Mouse (Mus musculus) midbrain, embryonic 11.5 days (tissue): ENCODE data around the gene Dnaja2. TPM values are rescaled to one million over a fixed set of nuclear protein-coding genes. Genes with fewer than 3 reads are reported as not detected.

Experiments
- ATAC-seq: fragments of 200-750 bp; cut with Nextera tagmentation; 2 replicates; pipeline ENCODE4 v1.8.0; 2017; ENCODE audit warnings: moderate TSS enrichment, moderate library complexity; ENCODE audit not compliant: low FRiP score
- DNase-seq: peaks from one replicate; pipeline ENCODE4 v3.0.0; 2015; ENCODE audit warnings: low spot score; ENCODE audit errors: missing footprints
- H3K27ac ChIP-seq: fragments of 300-500 bp; sonication (generic); 2 replicates; pipeline ENCODE4 v1.5.1; 2014; ENCODE audit warnings: low read depth, low read length
- H3K27me3 ChIP-seq: fragments of 300-500 bp; sonication (generic); 2 replicates; pipeline ENCODE4 v1.6.1; 2014; ENCODE audit warnings: mild to moderate bottlenecking, low read length, moderate library complexity, mixed read lengths; ENCODE audit not compliant: control insufficient read depth, insufficient read depth
- H3K36me3 ChIP-seq: fragments of 300-500 bp; sonication (generic); 2 replicates; pipeline ENCODE4 v1.6.1; 2014; ENCODE audit warnings: mild to moderate bottlenecking, low read length, moderate library complexity, mixed read lengths; ENCODE audit not compliant: control insufficient read depth, insufficient read depth
- H3K4me1 ChIP-seq: fragments of 300-500 bp; sonication (generic); 2 replicates; pipeline ENCODE4 v1.6.1; 2014; ENCODE audit warnings: low read length; ENCODE audit not compliant: control insufficient read depth, insufficient read depth
- H3K4me2 ChIP-seq: fragments of 300-500 bp; sonication (generic); 2 replicates; pipeline ENCODE4 v1.6.1; 2014; ENCODE audit warnings: mild to moderate bottlenecking, moderate library complexity
- H3K4me3 ChIP-seq: fragments of 300-500 bp; sonication (generic); 2 replicates; pipeline ENCODE4 v1.5.1; 2014; ENCODE audit warnings: low read depth, low read length
- H3K9ac ChIP-seq: fragments of 300-500 bp; sonication (generic); 2 replicates; pipeline ENCODE4 v1.6.1; 2014; ENCODE audit warnings: low read length
- H3K9me3 ChIP-seq: fragments of 300-500 bp; sonication (generic); 2 replicates; pipeline ENCODE4 v1.6.1; 2016; ENCODE audit warnings: low read length; ENCODE audit not compliant: control insufficient read depth
- WGBS: fragments of 180-500 bp; shearing (Covaris S2); extraction: QIAGEN DNeasy Blood & Tissue Kit; methylation state at CpG from one replicate; pipeline ENCODE4 v1.1.7; 2014; 5-methylcytosine and 5-hydroxymethylcytosine counted together
- polyA plus RNA-seq: library from polyadenylated mRNA; unstranded; fragments of >200 nt; fragmentation: Nextera tagmentation; extraction: Ambion mirVana; gene quantifications from 2 replicates; pipeline ENCODE4 v1.2.1, GENCODE M21; 2014

The Dnaja2 gene
- polyA plus RNA-seq, 1 experiment from 2014 or later, result 201 TPM

DNA sequence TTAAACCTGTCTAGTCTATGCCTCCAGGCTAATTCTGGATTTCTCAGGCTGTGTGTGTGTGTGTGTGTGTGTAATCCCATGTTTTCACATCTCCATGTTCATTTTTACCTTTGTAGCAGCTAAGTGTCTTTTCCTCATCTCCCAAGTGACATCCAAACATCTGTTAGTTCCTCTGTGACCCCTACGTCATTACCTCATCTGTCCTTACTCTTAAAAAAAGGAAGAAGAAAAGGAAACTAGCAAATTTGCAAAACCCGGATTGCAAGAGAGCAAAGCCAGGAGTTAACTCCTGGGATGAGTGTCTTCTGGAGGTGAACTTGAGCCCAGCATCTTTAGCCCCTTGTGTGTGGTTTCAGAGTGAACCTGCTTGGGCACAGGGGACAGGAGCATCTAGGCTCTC, 52.8 kb downstream of the Dnaja2 start:
- 73% methylated on average over 2 of the region's 2 CpGs for WGBS

DNA sequence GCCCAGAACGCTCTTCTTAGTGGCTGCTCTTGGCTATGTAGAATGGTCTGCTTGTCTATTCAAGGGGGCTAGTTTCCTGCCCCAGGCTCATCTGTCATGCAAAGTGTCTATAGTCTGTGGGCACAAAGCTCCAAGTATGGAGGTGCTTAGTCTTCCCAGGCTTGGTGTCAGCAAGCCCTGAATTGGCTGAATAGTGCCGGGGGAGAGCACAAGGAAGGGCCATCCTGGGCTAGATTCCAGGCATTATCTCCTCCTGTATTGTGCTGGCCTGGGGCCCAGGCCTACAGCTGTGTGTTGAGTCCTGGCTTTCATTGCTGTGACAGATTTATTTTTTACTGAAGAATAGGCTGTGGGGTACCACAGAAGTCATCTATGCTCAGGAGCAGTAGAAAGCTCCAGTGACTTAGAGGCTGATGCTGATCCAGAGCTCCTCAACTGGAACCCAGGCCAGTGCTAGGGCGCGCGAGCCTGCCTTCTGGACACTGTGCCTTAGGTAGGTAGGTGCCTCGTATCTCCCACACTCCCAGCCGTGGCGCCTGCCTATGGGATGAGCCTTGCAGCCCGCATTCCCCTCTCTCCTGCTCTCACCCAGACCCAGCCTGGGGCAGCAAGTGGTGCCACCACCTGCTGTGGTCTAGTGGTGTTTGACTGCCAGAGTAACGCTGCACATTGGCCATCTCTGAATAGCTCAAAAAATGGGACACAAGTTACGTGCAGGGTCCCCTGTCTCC, 54.0 kb downstream of the Dnaja2 start:
- WGBS, result 79% methylated on average over 11 of the region's 11 CpGs
- no peak overlapping the region for H3K9ac ChIP-seq
- DNase-seq (no peak), ATAC-seq (no peak)
- H3K4me2 ChIP-seq, result no peak overlapping the region
- peaks cover 2% of the 10 kb centered on the region; the same call in 1 of the 2 replicates for H3K36me3 ChIP-seq
- H3K27me3 ChIP-seq, result no peaks in the 10 kb centered on the region
- H3K4me3 ChIP-seq, result no peak overlapping the region
- H3K4me1 ChIP-seq, result no peaks in the 10 kb centered on the region; the same call in 1 of the 2 replicates
- H3K9me3 ChIP-seq, result no peaks in the 10 kb centered on the region
- no peak overlapping the region for H3K27ac ChIP-seq

More for the DNA sequence above, 52.8 kb downstream of the Dnaja2 start:
- Histone ChIP-seq H3K27me3 (no peaks in the 10 kb centered on the region), H3K4me3 (no peak overlapping the region), H3K9me3 (no peaks in the 10 kb centered on the region), H3K9ac (no peak overlapping the region), H3K36me3 (peaks cover 2% of the 10 kb centered on the region; the same call in 1 of the 2 replicates), H3K4me2 (no peak overlapping the region), H3K27ac (no peak overlapping the region), H3K4me1 (no peaks in the 10 kb centered on the region; the same call in 1 of the 2 replicates)
- DNase-seq (no peak), ATAC-seq (no peak)

DNA sequence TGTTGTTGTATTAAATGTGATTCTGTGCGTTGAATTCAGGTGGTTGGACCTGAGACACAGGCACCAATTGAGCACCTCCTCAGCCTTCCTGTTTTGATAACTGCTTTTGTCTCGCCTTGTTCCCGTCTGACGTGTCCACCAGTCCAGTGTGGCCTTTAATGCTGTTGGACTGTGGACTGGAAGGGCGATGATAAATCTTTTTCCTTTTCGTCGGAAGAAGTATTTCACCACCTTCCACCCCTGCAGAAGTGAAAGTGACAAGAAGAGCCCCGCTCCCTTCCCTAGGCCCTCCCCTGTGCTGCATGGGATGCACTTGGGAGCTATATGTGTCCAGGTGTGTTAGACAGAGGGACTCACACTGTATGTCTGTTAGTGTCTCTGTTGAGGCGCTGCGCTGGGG, 54.7 kb downstream of the Dnaja2 start:
- peak; percentile 60 for DNase-seq
- Histone ChIP-seq H3K9ac (no peak overlapping the region), H3K9me3 (no peaks in the 10 kb centered on the region), H3K36me3 (peaks cover 2% of the 10 kb centered on the region; the same call in 1 of the 2 replicates), H3K4me3 (no peak overlapping the region), H3K27me3 (no peaks in the 10 kb centered on the region), H3K4me2 (no peak overlapping the region), H3K4me1 (no peaks in the 10 kb centered on the region; the same call in 1 of the 2 replicates), H3K27ac (no peak overlapping the region)
- no peak for ATAC-seq
- WGBS, result 93% methylated on average over 10 of the region's 10 CpGs

DNA sequence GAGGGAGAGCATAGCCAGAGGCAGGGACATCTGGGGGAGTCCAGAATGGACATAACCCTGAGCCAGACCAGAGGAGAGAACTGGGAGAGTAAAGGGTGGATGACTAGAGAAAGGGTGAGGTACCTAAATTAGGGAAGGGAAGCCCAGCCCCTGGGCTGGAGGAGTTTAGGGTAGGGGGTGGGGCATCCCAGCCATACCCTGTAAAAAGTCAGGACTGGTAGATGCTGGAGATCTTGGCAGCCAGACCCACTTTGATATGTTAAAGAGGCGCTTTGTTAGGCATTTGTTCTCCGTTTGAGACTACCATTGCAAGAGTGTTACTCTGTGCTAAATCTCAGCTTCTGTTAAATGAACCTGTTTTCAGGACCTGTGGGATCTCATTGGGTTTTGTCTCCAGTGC, 56.6 kb downstream of the Dnaja2 start:
- DNase-seq (peak; percentile 83), ATAC-seq (no peak)
- Histone ChIP-seq H3K9me3 (no peaks in the 10 kb centered on the region), H3K4me3 (no peak overlapping the region), H3K4me2 (no peak overlapping the region), H3K4me1 (no peaks in the 10 kb centered on the region; the same call in 1 of the 2 replicates), H3K36me3 (peaks cover 1% of the 10 kb centered on the region; the same call in 1 of the 2 replicates), H3K9ac (no peak overlapping the region), H3K27ac (no peak overlapping the region), H3K27me3 (no peaks in the 10 kb centered on the region)
- WGBS, result 19% methylated on average over 2 of the region's 2 CpGs

DNA sequence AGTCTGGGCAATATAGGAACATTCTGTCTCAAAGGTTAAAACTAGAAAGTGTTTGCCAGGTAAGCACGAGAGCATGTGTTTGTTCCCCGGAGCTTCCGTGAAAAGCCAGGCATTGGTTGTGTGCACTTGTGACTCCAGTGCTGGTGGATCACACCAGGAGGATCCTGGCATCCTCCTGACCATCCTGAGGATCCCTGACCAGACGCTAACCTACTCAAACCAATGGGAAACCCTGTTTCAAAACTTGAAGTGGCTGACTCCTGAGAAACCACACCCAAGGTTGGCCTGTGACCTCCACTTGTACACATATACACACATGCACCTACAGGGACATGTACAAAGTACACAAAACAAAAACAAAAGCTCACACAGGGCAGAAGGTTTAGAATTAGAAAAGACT, 58.4 kb downstream of the Dnaja2 start:
- Histone ChIP-seq H3K4me2 (no peak overlapping the region), H3K9ac (no peak overlapping the region), H3K4me1 (peaks cover 3% of the 10 kb centered on the region; the same call in 1 of the 2 replicates), H3K27me3 (no peaks in the 10 kb centered on the region), H3K36me3 (no peaks in the 10 kb centered on the region), H3K27ac (no peak overlapping the region), H3K4me3 (no peak overlapping the region), H3K9me3 (no peaks in the 10 kb centered on the region)
- no peak for ATAC-seq
- no peak for DNase-seq
- WGBS, result 94% methylated on average over 4 of the region's 4 CpGs

DNA sequence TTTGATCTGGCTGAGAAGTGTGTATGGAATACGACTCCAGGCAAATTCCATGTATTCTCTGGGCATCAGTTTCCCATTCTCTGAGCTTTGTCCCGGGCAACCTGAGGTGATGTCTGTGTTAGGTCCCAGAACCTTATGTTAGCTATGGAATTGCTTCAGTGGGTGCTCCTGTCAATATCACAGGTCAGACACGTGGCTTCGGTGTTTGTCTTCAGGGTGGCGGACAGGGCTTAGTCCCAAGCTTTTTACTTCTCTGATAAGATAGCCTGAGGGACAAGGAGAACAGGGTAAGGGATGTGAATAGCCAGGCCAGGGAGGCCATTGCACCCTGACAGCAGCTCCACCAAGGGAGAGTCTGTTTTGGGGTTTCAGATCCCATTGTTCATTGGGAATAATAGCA, 59.0 kb downstream of the Dnaja2 start:
- 89% methylated on average over 5 of the region's 5 CpGs for WGBS
- ATAC-seq (no peak), DNase-seq (peak; percentile 21)
- H3K36me3 ChIP-seq, result no peaks in the 10 kb centered on the region
- H3K27me3 ChIP-seq, result no peaks in the 10 kb centered on the region
- H3K4me1 ChIP-seq, result peaks cover 3% of the 10 kb centered on the region; the same call in 1 of the 2 replicates
- H3K4me3 ChIP-seq, result no peak overlapping the region
- H3K9ac ChIP-seq, result no peak overlapping the region
- no peak overlapping the region for H3K4me2 ChIP-seq
- H3K9me3 ChIP-seq, result no peaks in the 10 kb centered on the region
- H3K27ac ChIP-seq, result no peak overlapping the region

DNA sequence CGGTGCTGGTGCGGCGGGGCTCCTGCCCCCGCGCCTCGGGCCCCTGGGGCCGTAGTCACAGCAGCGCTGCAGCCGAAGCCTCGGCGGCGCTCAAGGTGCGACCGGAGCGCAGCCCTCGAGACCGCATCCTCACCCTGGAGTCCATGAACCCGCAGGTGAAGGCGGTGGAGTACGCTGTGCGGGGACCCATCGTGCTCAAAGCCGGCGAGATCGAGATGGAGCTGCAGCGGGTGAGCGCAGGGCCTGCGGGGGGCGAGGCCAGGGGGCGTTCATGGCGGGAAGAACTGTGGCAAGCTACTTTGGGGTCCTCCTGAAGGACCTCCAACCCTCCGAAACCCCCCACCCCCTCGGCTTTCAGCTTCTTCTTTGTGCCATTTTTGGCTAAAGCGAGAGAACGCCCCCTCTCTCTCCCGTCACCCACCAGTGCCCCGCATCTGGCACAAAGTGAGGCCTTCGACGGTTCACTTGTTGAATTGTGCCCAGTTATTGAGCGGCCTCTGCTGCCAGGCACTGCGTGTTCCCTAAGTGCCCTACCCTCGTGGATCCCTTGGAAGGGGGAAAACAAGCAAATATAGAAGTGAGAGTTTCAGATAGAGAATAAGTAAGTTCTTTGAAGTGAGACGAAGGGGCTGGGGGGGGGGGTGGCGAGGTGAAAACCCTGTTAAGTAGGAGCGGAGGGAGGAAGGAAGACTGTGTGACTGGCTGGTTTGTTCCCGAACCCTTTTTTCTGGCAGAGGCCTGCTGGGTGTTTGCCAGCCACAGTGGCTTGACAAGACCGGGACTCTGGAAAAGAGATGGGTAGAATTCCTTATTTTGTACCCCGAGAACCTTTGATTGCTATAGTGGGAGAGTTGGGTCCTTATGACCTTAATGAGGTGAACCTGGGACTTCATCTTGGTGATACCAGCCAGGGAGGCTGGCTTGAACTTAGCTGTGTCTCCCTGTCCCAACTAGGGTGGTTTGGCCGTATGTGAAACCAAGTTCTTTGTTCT, 61.9 kb downstream of the Dnaja2 start:
- Histone ChIP-seq H3K27ac (no peak overlapping the region), H3K36me3 (no peaks in the 10 kb centered on the region), H3K4me1 (peaks cover 3% of the 10 kb centered on the region; the same call in 1 of the 2 replicates), H3K9me3 (no peaks in the 10 kb centered on the region), H3K9ac (peak overlapping the region; percentile 78), H3K4me2 (peak overlapping the region; percentile 93), H3K4me3 (peak overlapping the region; percentile 66), H3K27me3 (no peaks in the 10 kb centered on the region)
- ATAC-seq, result peak; percentile 37; the same call in 1 of the 2 replicates
- peak; percentile 92 for DNase-seq
- WGBS, result 7% methylated on average over 45 of the region's 49 CpGs

DNA sequence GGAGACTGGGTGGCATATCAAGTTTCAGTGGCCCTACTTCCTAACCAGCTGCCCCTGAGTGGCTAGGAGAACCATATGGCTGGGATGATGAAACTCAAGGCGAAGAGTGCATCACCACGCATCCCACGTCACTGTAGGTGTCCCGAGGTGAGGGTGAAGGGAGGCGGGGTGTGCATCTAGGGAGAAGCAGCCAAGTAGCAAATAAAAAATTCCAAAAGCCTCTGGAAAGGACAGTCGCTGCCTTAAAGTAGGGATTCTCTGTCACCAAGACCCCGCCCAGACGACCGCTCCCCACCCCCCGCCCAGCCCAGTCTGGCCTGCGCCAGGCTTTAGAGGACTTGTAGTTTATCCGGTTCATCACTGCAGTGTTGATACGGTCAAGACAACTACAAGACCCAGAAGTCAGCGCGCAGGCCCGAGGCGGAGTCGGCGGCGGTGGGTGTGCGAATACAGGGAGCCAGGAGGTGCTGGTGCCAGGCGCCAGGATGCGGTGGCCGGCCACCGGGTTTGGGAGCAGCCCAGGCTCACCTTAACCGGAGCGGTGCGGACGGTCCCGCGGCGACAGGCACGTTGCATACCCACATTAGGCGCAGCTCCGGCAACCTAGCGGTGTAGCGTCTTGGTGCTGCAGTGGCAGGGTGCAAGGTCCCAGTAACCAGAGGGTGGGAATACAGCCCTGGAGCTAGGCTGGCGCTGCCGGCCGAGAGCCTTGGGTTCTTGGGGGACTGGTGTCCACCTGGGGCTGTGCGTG, 62.8 kb downstream of the Dnaja2 start, which contains the start of gene Gpt2:
TSS of gene Gpt2 (plus strand) at position 452 of the 751 bp plus-strand sequence.
- no peaks in the 10 kb centered on the region for H3K36me3 ChIP-seq
- H3K9me3 ChIP-seq, result no peaks in the 10 kb centered on the region
- DNase-seq (peak; percentile 98), ATAC-seq (peak; percentile 99)
- 2% methylated on average over 41 of the region's 41 CpGs for WGBS
- H3K27me3 ChIP-seq, result no peaks in the 10 kb centered on the region
- H3K9ac ChIP-seq, result peak within 1 kb of the TSS; percentile 78
- H3K4me2 ChIP-seq, result peak within 1 kb of the TSS; percentile 93
- H3K4me3 ChIP-seq, result peak within 1 kb of the TSS; percentile 66
- H3K4me1 ChIP-seq, result peaks cover 3% of the 10 kb centered on the region; the same call in 1 of the 2 replicates
- H3K27ac ChIP-seq, result no peak within 1 kb of the TSS
